In the genomic region with DNA sequence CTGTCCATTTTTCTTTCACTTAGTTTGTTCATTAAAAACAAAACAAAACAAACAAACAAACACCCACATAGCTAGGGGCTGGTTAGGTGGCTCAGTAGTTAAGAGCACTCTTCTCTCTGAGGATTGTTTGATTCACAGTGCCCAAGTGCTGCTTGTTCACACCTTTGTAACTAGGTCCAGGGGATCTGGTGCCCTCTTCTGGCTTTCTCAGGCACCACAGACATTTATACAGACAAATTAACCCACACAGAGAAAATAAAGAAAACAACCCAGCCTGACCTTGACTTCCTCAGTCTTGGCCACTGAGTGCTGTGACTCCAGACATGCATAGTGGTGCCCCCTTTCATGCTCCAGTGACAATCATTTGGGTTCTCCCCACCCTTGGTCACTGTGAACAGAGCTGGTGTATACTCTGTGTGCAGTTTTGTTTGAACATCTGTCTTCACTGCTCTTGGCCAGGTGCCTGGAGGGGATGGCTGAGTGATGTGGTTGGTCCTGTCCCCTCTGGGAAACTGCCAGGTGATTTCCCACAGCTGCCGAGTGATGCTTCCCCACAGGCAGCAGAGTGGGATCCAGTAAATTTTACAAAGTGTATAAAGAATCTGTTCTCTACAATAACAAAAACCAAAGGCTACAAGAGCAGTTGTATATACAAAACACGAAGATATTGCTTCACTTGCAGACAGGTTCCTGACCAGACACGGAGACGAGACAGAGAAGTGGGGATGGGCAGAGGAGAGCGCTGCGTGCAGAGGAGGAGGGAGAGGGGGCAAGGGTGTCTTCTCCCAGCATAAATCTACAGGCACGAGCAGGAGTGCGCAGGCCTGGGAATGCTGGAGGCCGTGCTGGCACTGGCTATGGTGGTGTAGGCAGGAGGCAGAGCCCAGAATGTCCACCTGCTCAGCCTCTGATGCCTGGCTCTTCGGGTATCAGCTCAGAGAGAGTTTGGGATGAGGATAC, we compare ENCODE assay signal across 7 mouse cellular contexts. TPM values are rescaled to one million over a fixed set of nuclear protein-coding genes. Genes with fewer than 3 reads are reported as not detected.
DNase-seq lines count a peak whose midpoint lies in the region; ATAC-seq and TF ChIP-seq lines count a peak whose summit lies in the region.
"Not testable (repeated sequence)": the region's sequence is repeated elsewhere in the genome, so short reads cannot be mapped to it uniquely, and the experiment has no call there.

No protein-coding gene starts in this region.

- not testable (repeated sequence) for H3K79me2 ChIP-seq in MEL (ENCODE audit: control insufficient read depth, insufficient read depth, low read length, poor library complexity)

- TF ChIP-seq RAD21 in MEL (IDR thresholded peaks at IDR 0.05; ENCODE audit: low read depth, low read length) = peak; percentile 73

- not testable (repeated sequence) for H3K4me2 ChIP-seq in intestine, postnatal 0 days (replicated peaks; ENCODE audit: low read depth); stomach, embryonic 15.5 days

- WGBS in intestine, postnatal 0 days = 56% methylated on average over 9 of the region's 10 CpGs
- WGBS in stomach, embryonic 15.5 days = 44% methylated on average over 10 of the region's 10 CpGs

- TF ChIP-seq POLR2A in MEL (IDR thresholded peaks at IDR 0.05; ENCODE audit: control insufficient read depth in 1 of 2, insufficient read depth in 1 of 2, low read depth in 1 of 2, low read length in 2 of 2, poor library complexity in 1 of 2); cortical plate, adult 2 months (IDR thresholded peaks at IDR 0.05; ENCODE audit: extremely low read depth, insufficient read depth, low read length): not testable (repeated sequence)

- TF ChIP-seq EP300 in MEL (IDR thresholded peaks at IDR 0.05; ENCODE audit: low read depth in 1 of 2, low read length in 2 of 2) = not testable (repeated sequence)

- H3K9ac ChIP-seq in MEL (ENCODE audit: control insufficient read depth, low read depth, low read length, poor library complexity, severe bottlenecking); intestine, postnatal 0 days (ENCODE audit: low read depth, low read length); stomach, embryonic 15.5 days: not testable (repeated sequence)

- peak; percentile 44 to 73 (median 61) for TF ChIP-seq CTCF in MEL (IDR thresholded peaks at IDR 0.05 in 2 of 3, conservative IDR thresholded peaks at IDR 0.05 in 1 of 3; ENCODE audit: control insufficient read depth in 1 of 3, insufficient read depth in 1 of 3, low read depth in 2 of 3, low read length in 3 of 3, poor library complexity in 1 of 3, severe bottlenecking in 1 of 3)
- TF ChIP-seq CTCF in cortical plate, adult 2 months (IDR thresholded peaks at IDR 0.05; ENCODE audit: extremely low read depth, insufficient read depth, low read length) = 0 out of 2 replicates have a peak, but pooled peaks have one; percentile 6
- peak; percentile 66 for TF ChIP-seq CTCF in intestine, postnatal 0 days (IDR thresholded peaks at IDR 0.05; ENCODE audit: low read depth)

- H3K27me3 ChIP-seq in MEL (ENCODE audit: control insufficient read depth in 1 of 2, insufficient read depth in 2 of 2, low read length in 2 of 2); intestine, postnatal 0 days (replicated peaks; ENCODE audit: control insufficient read depth, insufficient read depth, low read length); stomach, embryonic 15.5 days (replicated peaks): not testable (repeated sequence)

- not testable (repeated sequence) for H3K4me1 ChIP-seq in MEL (ENCODE audit: control insufficient read depth in 1 of 2, insufficient read depth in 2 of 2, low read length in 2 of 2); cortical plate, adult 2 months (ENCODE audit: control insufficient read depth, insufficient read depth, low read length); intestine, postnatal 0 days (replicated peaks; ENCODE audit: control insufficient read depth, insufficient read depth, low read length); stomach, embryonic 15.5 days

- not testable (repeated sequence) for H3K27ac ChIP-seq in MEL (ENCODE audit: control insufficient read depth, low read depth, low read length); cortical plate, adult 2 months (ENCODE audit: insufficient read depth, low read length); intestine, postnatal 0 days (ENCODE audit: low read depth, low read length)
- H3K27ac ChIP-seq in stomach, embryonic 15.5 days = 0 out of 2 replicates have a peak overlapping the region, but pooled peaks have one; percentile 21

- H3K4me3 ChIP-seq in MEL (ENCODE audit: control insufficient read depth in 1 of 2, insufficient read depth in 1 of 2, low read depth in 2 of 2, low read length in 2 of 2); cortical plate, adult 2 months (ENCODE audit: insufficient read depth, low read length); intestine, postnatal 0 days (ENCODE audit: low read depth, low read length); stomach, embryonic 15.5 days (replicated peaks): not testable (repeated sequence)

- DNase-seq in MEL (ENCODE audit: low read depth, low spot score) (peak; percentile 70), liver (peak; percentile 25)
- peak; percentile 91 for DNase-seq in heart, adult 11 months

- not testable (repeated sequence) for H3K36me3 ChIP-seq in MEL (ENCODE audit: control insufficient read depth in 1 of 2, insufficient read depth in 2 of 2, low read length in 2 of 2); intestine, postnatal 0 days (ENCODE audit: control insufficient read depth, insufficient read depth); stomach, embryonic 15.5 days

- 0 out of 2 replicates have a peak, but pooled peaks have one; percentile 34 for ATAC-seq in intestine, postnatal 0 days
- peak; percentile 34; the same call in 1 of the 2 replicates for ATAC-seq in megakaryocyte-erythroid progenitor cell, adult 5-6 weeks (replicated peaks; ENCODE audit: low FRiP score, low TSS enrichment, poor library complexity, severe bottlenecking)
- peak; percentile 76 for ATAC-seq in stomach, embryonic 15.5 days (ENCODE audit: insufficient read depth, low FRiP score, low read depth)

- not testable (repeated sequence) for H3K9me3 ChIP-seq in MEL (replicated peaks; ENCODE audit: insufficient read depth, low read length); intestine, postnatal 0 days (ENCODE audit: control insufficient read depth); stomach, embryonic 15.5 days

TF ChIP-seq in MEL, 35 proteins besides CTCF, POLR2A, EP300 and RAD21:
- peak; percentile 80 for TF ChIP-seq SMC3 (IDR thresholded peaks at IDR 0.05; ENCODE audit: low read depth, low read length)
- TF ChIP-seq ZC3H11A (IDR thresholded peaks at IDR 0.05; ENCODE audit: low read depth, low read length) = peak; percentile 71

RNA-seq across cellular contexts. Expression of a gene that starts 14.4 kb away (rescaled TPM):
- total RNA-seq in MEL (2012; rRNA removed) = 12.8 and 13.0 TPM in 2 replicates
- 10 to 100 TPM in 1 of 2 experiments, not detected in 1; 54.1 TPM for polyA plus RNA-seq in MEL (2012; ENCODE audit: insufficient read depth in 1 of 2, insufficient read length in 2 of 2, low read depth in 1 of 2, low replicate concordance in 2 of 2, missing spikeins in 1 of 2)
- 22.6 and 22.8 TPM in 2 replicates for polyA plus RNA-seq in cortical plate, adult 2 months (2012; rRNA removed)
- 11.3 and 12.2 TPM in 2 replicates for polyA plus RNA-seq in intestine, postnatal 0 days (2015; fragmentation: Nextera tagmentation; extraction: Ambion mirVana)
- total RNA-seq in megakaryocyte-erythroid progenitor cell, adult 5-6 weeks (2014; fragmentation: Nextera tagmentation) = 15.7 and 23.7 TPM in 2 replicates
- 6.2 and 15.9 TPM in 2 replicates for total RNA-seq in megakaryocyte-erythroid progenitor cell, adult 5-6 weeks (2017)
- polyA plus RNA-seq in stomach, embryonic 15.5 days (2015; fragmentation: Nextera tagmentation; extraction: Ambion mirVana) = 22.5 and 22.8 TPM in 2 replicates

RNA-seq across cellular contexts. Expression of a gene that starts 20.3 kb away (rescaled TPM):
- total RNA-seq in MEL (2012; rRNA removed) = 10.7 and 14.1 TPM in 2 replicates
- polyA plus RNA-seq in MEL (2012; ENCODE audit: insufficient read depth in 1 of 2, insufficient read length in 2 of 2, low read depth in 1 of 2, low replicate concordance in 2 of 2, missing spikeins in 1 of 2) = 10 to 100 TPM in 1 of 2 experiments, not detected in 1; 18.0 TPM
- polyA plus RNA-seq in cortical plate, adult 2 months (2012; rRNA removed) = 26.7 and 32.9 TPM in 2 replicates
- 2.7 and 2.9 TPM in 2 replicates for polyA plus RNA-seq in intestine, postnatal 0 days (2015; fragmentation: Nextera tagmentation; extraction: Ambion mirVana)
- 4.6 and 9.4 TPM in 2 replicates for total RNA-seq in megakaryocyte-erythroid progenitor cell, adult 5-6 weeks (2014; fragmentation: Nextera tagmentation)
- 3.0 and 7.0 TPM in 2 replicates for total RNA-seq in megakaryocyte-erythroid progenitor cell, adult 5-6 weeks (2017)
- polyA plus RNA-seq in stomach, embryonic 15.5 days (2015; fragmentation: Nextera tagmentation; extraction: Ambion mirVana) = 6.5 and 7.5 TPM in 2 replicates

RNA-seq across cellular contexts. Expression of a gene that starts 55.5 kb away (rescaled TPM):
- 34.6 and 36.1 TPM in 2 replicates for total RNA-seq in MEL (2012; rRNA removed)
- 10 to 100 TPM in 1 of 2 experiments, not detected in 1; 72.4 TPM for polyA plus RNA-seq in MEL (2012; ENCODE audit: insufficient read depth in 1 of 2, insufficient read length in 2 of 2, low read depth in 1 of 2, low replicate concordance in 2 of 2, missing spikeins in 1 of 2)
- polyA plus RNA-seq in cortical plate, adult 2 months (2012; rRNA removed) = 102 and 103 TPM in 2 replicates
- polyA plus RNA-seq in intestine, postnatal 0 days (2015; fragmentation: Nextera tagmentation; extraction: Ambion mirVana) = 39.6 and 46.4 TPM in 2 replicates
- 57.1 and 106 TPM in 2 replicates for total RNA-seq in megakaryocyte-erythroid progenitor cell, adult 5-6 weeks (2014; fragmentation: Nextera tagmentation)
- total RNA-seq in megakaryocyte-erythroid progenitor cell, adult 5-6 weeks (2017) = 14.6 and 28.7 TPM in 2 replicates
- polyA plus RNA-seq in stomach, embryonic 15.5 days (2015; fragmentation: Nextera tagmentation; extraction: Ambion mirVana) = 55.7 and 57.7 TPM in 2 replicates

Comparison
In these comparisons a context has a peak if more than half of its experiments do, and no peak if none do; other contexts are left out.
1. DNase-seq: peak in every context shown above with its lines; median percentile 91 in heart, adult 11 months; 70 in MEL; 25 in liver.
2. CTCF ChIP-seq: peak in every context shown above with its lines; median percentile 66 in intestine, postnatal 0 days; 61 in MEL; 6 in cortical plate, adult 2 months.